Mouse (Mus musculus): ENCODE data around the gene Hpca.

The Hpca gene

DNA sequence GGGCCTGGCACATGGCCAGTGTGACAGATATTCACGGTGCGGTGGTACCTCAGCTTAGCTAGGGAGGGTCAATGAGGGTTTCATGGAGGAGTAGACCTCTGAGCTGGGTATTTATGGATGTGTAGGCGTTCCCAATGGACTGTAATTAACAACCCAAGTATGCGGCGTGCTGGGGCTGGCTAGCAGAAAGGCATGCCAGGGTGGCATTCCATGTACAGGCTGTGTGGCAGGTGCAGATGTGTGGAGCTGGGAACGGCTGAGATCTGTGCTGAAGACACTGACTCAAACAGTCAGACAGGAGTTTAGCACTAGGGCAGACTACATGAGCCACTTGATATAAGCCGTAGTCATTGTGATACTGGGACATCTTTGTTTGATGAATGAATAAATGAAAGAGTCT lies 13.2 kb downstream of the Hpca start:
- DNase-seq (ENCODE audit: low read depth, low spot score), result no peak

DNA sequence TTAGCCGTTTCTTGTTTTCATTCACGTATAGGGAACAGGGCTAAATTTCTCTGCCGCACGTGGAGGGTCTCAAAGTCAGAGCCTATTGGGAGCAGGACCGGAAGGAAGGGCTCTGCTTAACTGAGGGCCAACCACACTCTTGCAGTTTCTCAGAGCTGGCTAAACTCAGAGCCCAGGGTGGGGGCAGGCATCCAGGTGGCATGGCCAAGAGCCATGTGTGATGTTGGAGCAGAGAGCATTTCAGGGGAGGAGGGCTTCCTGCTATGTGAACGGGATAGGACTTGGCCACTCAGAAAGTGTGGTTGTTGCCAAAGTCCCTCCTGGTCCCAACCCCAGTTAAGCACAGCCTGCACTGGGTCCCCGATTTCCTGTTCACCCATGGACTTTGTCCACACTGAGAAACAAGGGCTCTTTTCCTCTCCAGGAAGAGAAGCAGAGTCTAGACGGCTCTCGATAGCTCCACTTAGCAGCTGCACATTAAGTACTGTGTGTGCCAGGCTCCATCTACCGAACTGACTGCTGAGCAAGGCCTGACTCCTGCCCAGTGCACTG lies 14.4 kb downstream of the Hpca start:
- no peak for DNase-seq (ENCODE audit: low read depth, low spot score)

DNA sequence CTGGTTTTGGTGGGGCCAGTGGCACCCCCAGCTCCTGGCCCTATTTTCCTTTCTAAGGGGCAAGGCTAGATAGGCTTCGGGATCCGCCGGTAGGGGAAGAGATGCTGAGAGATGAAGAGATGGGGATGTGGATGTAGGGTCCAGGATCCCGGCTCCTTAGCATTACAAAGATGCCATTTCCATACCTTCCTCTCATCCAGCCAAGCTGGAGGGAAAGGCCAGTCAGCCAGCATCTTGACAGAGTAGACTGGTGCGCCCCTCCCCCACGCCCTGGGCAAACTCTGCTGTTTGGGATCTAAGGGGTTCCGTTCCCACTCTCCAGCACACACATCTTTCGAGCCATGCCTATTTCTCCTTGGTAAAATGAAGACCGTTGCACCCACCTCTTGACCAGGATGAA lies 15.8 kb downstream of the Hpca start:
- no peak for DNase-seq (ENCODE audit: low read depth, low spot score)

DNA sequence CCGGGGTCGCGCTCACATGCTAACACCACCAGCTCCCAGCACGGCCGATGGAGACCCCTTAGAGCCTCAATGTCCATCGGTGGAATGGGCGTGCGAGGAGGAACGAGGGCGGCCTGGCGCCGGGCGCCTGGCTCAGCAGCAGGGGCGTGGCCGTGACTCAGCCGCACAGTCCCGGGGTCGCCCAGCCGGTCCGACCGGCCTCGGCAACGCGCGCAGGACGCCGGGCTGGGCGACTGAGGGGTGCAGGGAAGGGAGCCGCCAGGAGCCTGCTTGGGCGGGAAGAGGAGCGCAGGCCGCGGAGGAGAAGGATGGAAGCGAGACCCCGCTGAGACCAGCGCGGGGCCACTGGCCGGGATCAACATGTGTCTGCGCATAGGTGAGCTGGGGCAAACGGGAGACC lies 16.5 kb downstream of the Hpca start, which contains the start of gene Tmem54:
Gene Tmem54, plus strand, starts transcription at position 193 of the 400 bp plus-strand sequence.
- DNase-seq (ENCODE audit: low read depth, low spot score), result no peak

DNA sequence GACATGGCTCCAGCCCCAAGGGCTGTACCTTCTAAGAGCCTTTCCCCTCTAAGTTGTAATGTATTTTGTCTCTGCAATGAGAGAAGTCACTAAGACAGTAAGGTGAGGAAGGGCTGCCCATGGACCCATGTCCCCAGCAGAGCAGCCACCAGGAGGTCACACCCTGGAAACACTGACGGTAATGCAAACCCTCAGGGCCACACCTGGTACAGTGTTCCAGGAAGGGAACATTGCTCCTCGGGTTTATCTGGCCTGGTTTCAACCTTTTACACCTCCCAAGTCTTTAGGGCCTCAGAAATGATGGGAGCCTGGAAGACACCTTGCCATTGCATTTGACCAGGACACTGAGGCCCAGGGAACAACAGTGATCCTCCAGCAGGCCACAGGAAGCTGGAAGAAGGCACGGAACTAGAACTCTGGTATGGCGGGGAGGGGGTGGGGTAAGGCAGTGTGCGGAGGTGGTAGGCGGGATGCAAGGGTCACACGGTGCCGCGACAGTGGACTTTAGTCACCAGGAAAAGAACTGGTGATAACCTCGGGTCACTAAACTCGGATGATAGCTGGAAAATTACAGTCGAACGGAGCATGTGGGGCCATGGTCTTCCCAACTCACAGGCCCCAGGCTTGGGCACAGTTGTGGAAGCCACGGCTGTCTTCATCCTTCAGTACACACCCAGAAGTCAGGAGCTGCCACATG lies 19.6 kb downstream of the Hpca start:
- no peak for DNase-seq (ENCODE audit: low read depth, low spot score)

DNA sequence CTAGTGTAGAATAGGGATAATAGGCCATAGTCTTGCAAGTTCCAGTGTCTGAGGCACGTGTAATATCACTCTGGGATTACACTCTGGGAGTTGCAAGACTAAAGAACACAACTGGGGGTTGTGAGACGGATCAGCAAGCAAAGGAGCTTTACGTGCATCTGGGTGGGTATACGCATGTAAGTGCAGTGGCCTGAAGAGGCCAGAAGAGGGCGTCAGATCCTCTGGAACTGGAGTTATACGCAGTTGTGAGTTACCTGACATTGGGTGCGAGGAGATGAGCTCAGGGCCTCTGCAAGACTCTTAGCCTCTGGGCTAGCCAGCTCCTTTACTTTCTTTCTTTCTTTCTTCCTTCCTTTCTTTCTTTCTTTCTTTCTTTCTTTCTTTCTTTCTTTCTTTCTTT lies 24.8 kb downstream of the Hpca start:
- DNase-seq (ENCODE audit: low read depth, low spot score), result no peak

DNA sequence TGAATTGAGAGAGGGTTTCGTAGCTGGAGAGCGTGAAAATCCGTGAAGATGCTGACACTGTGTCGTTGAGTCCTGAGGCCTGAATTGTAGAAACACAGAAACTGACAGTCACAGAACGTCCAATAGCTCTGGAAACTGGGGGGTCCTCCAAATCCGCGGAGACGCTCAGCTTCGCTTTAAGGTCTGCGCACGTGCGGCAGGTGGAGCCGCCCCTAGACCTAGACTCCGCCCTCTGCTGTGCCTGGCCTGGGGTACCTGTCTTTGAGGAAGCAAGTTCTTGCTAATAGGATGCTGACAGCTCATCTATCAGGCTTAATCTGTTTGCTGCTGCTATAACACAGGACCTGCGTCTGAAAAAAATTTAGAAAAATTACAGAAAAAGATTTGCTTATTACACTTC lies 26.6 kb downstream of the Hpca start:
- no peak for DNase-seq (ENCODE audit: low read depth, low spot score)

DNA sequence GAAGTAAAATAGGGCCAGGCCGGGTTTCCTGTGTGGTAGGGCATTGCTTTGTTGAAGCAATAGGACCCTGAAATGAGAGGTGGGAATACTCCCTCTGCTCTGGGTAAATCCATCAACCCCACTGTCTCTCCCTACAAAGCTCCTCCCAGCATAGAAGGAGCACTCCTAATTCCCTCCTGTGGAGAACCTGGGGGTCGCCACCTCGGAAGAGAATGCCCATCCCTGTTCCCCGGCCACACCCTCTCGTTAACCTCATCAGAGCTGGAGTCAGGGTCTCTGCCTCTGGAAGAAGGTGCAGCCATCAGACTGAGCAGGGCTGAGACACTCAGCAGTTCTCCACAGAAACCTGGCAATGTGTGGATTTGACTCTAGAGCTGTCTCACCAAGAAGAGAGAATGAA lies 34.0 kb downstream of the Hpca start:
- DNase-seq (ENCODE audit: low read depth, low spot score), result no peak

DNA sequence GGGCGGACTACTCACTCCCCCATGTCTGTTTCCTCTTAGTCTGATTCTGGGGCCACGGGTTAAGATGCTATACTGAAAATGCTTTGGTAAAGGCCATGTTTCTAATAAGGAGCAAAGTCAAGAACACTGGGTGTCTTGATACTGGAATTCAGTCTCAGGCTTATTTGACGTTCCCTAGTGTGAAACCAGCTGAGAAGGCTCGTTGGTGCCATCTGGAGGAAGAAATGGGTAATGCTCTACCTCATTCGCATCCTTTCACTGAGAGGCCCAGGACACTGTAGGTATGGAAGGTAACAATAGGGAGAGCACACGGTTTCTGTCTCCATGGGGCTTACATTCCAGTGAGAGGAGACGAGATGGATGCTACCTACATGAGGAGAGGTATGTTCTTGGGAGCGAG lies 35.8 kb downstream of the Hpca start:
- DNase-seq (ENCODE audit: low read depth, low spot score), result peak; percentile 89

DNA sequence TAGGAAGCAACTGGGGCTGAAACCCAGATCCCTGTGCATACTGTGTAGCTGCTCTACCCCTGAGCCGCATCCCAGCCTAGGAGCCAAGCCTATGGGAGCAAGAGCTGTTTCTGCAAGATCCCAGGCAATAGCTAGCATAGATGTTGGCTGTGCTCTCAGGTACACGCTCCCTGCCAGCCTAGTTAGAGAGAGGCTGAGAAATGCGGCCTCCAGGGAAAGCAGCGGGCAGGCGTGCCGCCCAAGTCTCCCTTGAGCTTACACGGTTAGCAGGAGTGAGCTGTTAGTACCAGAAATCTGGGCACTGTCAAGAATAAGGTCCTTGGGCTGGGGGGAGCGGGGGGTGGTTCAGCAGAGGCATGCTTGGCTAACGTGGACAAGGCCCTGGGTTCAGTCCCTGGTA lies 36.9 kb downstream of the Hpca start:
- no peak for DNase-seq (ENCODE audit: low read depth, low spot score)

DNA sequence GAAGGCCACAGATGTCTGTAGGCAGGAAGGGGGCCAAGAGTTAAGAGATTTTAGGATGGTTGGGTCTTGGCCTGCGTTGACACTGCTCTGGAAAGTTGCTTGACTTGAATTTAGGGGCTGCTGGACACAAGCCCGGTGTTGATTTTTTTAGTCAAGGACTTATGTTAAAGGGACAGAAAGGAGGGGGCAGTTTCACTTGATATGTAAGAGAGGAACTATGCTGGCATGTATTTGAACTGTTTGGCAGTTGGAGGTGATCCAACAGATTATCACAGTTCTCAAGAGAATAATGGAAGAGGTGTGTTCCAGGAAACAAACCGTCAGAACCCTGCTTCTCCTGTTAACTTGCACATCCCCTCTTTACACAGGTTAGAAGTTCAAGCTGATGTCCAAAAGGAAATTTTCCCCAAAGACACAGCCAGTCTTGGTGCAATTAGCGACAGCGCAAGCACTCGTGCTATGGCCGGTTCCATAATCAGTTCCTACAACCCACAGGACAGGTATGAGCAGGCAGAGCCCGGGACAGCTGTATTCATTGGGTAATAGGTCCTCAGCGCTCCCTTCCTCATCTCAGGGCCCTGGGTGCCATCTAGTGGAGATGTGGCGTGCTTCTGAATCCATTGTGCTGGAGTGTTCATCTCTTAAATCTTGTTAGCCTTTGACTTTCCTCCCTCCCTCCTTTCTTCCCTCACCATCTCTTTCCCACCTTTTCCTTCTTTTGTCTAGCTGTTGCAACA lies 39.3 kb downstream of the Hpca start:
- DNase-seq (ENCODE audit: low read depth, low spot score), result peak; percentile 86

DNA sequence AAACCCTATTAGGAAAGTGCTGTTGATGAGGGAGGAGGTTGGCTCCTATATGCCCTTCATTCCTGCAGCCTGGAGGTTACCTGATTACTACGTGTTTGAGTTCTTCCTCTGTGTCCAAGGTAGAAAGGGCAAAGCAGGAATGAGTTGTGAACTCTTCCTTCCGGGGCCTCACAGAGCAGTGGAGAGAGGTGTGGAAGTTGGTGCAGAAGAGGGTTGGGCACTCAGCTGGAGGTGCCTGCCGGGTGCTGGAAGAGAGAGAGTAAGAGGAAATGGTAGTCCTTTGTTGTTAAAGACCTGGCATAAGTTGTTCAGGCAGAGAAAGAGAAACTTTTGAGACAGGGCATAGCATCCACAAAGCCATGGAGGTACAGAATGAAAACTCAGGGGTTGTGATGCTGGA lies 39.9 kb downstream of the Hpca start:
- no peak for DNase-seq (ENCODE audit: low read depth, low spot score)

DNA sequence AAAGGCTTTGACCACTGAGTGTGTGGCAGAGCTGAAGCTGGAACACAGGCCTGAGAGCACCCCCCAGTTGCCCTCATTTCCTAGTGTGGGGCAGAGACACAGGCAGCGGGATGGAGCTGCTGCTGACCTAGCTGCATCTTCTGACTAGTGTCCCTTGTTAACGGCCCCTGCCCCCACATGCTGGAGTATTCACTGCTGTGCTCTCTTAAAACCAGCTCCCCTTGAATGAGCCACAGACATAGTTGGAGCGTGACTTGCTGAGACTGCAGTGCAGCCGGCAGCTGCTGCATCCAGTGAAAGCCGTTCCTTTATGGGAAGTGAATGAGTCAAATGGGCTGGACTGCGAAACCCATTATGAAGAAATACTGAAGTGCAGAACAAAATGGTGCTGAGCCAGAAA lies 40.3 kb downstream of the Hpca start:
- peak; percentile 69 for DNase-seq (ENCODE audit: low read depth, low spot score)

DNA sequence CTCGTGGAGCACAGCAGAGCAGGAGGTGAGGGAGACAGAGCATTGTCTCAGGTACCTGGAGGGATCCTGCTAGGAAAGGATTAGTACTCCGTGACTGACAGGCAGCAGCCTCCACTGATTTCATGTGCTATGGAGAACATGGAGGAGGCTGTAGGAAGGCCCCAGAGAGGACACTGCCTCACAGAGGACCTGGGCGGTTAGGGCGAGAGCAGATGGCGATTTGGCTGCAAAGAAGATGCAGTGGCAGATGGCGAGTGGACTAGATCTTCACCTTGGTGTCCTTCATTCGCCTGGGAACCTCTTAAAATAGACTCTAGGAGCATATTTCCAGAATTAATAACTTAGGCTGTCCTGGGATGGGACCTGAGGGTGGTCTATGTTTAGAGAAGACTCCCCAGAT lies 40.8 kb downstream of the Hpca start:
- no peak for DNase-seq (ENCODE audit: low read depth, low spot score)

DNA sequence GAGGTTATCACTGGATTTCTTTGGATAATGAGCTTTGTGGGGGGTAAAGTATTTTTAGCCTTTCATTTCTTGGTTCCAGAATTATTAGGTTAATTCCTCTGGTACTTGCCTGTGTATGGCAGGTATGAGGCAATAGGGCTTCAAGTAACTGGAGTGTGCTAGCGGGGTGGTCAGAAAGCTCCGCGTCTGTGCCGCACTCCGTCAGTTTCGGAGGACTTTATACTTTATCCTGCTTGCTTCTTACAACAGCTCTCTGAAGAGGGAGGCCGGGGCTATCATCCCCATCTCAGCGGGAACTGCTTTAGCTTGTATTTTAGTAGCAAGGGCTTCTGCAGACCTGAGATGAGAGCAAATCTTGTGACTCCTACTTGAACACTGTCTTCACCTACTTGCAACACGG lies 42.7 kb downstream of the Hpca start:
- DNase-seq (ENCODE audit: low read depth, low spot score), result no peak

DNA sequence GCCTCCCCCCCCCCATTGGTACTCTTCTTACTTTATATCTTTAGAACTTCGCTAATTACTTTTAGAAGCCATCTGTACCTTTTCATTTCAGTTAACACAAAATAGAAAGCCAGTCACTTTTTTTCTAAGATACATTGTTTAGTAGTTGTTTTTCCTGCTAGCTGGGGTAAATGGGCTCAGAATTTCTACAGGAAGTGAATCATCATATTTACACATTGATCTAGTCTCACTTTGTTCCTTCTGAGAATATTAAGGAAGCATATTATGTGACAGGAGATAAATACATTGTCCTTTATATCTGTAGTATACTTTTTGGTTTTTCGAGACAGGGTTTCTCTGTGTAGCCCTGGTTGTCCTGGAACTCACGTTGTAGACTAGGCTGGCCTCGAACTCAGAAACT lies 53.0 kb downstream of the Hpca start:
- DNase-seq (ENCODE audit: low read depth, low spot score), result no peak

DNA sequence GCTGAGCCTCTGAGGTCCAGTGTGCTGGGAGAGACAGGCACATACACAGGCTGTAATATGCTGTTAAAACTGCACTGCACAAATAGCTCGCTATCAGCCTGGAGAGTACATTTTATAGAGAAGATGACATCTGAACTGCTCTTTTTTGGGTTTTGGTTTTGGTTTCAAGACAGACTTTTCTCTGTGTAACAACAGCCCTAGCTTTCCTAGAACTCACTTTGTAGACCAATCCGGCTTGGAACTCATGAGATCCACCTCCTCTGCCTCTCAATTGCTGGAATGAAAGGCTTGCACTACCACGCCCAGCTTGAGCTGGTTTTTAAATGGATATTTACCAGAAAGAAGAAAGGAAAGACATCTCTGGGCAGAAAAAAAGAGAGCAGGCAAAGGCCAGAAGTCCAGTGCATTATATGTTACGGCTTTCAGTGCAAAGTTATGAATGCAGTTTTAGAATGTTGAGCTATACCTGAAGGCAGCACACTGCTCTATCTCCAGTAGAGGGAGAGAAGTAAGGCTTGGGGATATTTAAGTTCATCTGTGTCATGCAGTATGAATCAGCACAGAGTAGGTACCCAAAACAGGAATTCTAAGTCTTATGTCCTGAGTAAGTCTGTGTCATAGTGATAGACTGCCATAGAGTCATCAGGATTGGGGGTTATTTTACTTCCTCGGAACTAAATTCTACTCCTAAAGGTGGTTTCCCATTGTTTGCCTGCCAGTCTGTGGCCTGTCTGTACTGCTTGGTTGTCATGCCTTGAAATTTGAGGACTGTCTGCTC lies 54.0 kb downstream of the Hpca start:
- peak; percentile 77 for DNase-seq (ENCODE audit: low read depth, low spot score)

DNA sequence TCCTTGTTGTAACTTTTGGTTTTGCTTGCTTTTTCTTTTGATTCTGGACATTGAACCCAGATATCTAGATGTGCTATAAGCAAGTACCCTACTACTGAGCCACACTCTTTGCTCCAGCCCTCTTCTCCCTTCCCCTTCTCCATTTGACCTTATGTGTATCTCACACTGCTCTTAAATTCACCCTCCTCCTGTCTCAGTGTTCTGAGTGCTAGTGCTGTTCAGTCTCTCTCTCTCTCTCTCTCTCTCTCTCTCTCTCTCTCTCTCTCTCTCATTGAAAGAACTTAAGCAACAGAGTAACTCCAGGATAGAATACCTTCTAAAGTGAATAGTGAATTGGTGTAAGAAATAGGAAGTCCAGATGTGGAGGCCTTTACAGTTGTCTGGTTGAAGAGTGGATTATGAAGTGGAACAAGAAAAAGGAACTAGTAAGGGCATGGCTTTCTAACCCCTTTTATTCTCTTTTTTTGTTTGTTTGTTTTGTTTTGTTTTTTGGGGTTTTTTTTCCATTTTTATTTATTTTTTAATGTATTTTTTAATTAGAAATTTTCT lies 56.1 kb downstream of the Hpca start:
- no peak for DNase-seq (ENCODE audit: low read depth, low spot score)

DNA sequence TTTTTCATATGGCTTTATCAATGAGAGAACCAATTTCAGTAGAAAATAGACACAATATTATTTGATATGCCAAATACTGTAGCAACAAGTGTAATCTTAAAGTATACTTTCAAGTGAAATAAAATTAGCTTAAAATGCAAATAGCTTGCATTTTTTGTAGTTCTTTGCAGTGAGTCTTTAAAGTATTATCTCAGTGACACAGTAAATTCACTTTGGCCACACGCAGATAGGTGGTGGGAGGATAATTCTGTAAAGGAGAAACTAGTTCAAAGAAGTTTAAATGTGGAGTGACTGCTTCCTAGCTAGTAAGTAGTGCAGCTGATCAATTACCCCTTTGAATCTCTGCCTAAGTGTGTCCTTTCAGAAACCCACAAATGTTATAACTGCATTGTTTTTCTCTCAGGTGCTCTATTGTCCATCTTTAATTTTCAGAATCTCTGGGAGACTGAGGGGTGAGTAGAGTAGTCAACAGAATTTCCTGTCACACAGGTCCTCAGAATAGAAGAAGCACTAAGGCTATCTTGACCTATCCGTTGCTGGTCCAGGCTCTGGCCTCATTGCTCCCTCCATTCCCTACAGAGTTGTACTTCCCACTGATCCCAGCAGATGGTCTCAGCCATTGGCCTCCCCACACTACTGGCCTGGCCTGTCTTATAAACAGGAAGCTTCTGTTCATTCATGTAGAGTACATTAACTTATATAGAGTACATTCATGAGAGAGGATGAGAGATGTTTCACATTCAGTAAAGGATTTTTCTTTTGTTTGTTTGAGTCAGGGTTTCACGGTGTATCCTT lies 59.4 kb downstream of the Hpca start:
- no peak for DNase-seq (ENCODE audit: low read depth, low spot score)
